Mouse (Mus musculus) hindbrain, embryonic 16.5 days (tissue): ENCODE measurements around the gene Man2a2. TPM values are rescaled to one million over a fixed set of nuclear protein-coding genes. Genes with fewer than 3 reads are reported as not detected.

ENCODE experiments used
- ATAC-seq: fragments of 200-750 bp; cut with Nextera tagmentation; 2 replicates; pipeline ENCODE4 v1.8.0; 2017; ENCODE audit warnings: moderate TSS enrichment, moderate library complexity
- H3K27ac ChIP-seq: fragments of 300-500 bp; sonication (generic); 2 replicates; pipeline ENCODE4 v1.5.1; 2014; ENCODE audit warnings: low read depth, mild to moderate bottlenecking, control low read depth, low read length, moderate library complexity
- H3K27me3 ChIP-seq: fragments of 300-500 bp; sonication (generic); replicated peaks from 2 replicates; pipeline ENCODE4 v1.6.1; 2014; ENCODE audit warnings: low read length; ENCODE audit not compliant: control insufficient read depth, insufficient read depth
- H3K36me3 ChIP-seq: fragments of 300-500 bp; sonication (generic); 2 replicates; pipeline ENCODE4 v1.6.1; 2014; ENCODE audit warnings: mild to moderate bottlenecking, low read length, moderate library complexity, mixed read lengths; ENCODE audit not compliant: control insufficient read depth, insufficient read depth
- H3K4me1 ChIP-seq: fragments of 300-500 bp; sonication (generic); 2 replicates; pipeline ENCODE4 v1.6.1; 2014; ENCODE audit warnings: low read depth, low read length; ENCODE audit not compliant: control insufficient read depth, insufficient read depth
- H3K4me2 ChIP-seq: fragments of 300-500 bp; sonication (generic); 2 replicates; pipeline ENCODE4 v1.6.1; 2014; ENCODE audit warnings: mild to moderate bottlenecking, low read length, control low read depth, moderate library complexity
- H3K4me3 ChIP-seq: fragments of 300-500 bp; sonication (generic); 2 replicates; pipeline ENCODE4 v1.5.1; 2014; ENCODE audit warnings: mild to moderate bottlenecking, low read length, control low read depth, moderate library complexity
- H3K9ac ChIP-seq: fragments of 300-500 bp; sonication (generic); 2 replicates; pipeline ENCODE4 v1.6.1; 2014; ENCODE audit warnings: low read depth, mild to moderate bottlenecking, control low read depth, low read length, moderate library complexity
- H3K9me3 ChIP-seq: fragments of 300-500 bp; sonication (generic); 2 replicates; pipeline ENCODE4 v1.6.1; 2014; ENCODE audit warnings: mild to moderate bottlenecking, low read length, moderate library complexity; ENCODE audit not compliant: control insufficient read depth
- WGBS: fragments of 180-500 bp; shearing (Covaris S2); extraction: QIAGEN DNeasy Blood & Tissue Kit; methylation state at CpG from one replicate; pipeline ENCODE4 v1.1.7; 2014; 5-methylcytosine and 5-hydroxymethylcytosine counted together
- polyA plus RNA-seq: library from polyadenylated mRNA; unstranded; fragments of >200 nt; fragmentation: Nextera tagmentation; extraction: Ambion mirVana; gene quantifications from 2 replicates; pipeline ENCODE4 v1.2.1, GENCODE M21; 2015

Gene Man2a2
- polyA plus RNA-seq, 1 experiment from 2014 or later: 20.7 TPM

DNA sequence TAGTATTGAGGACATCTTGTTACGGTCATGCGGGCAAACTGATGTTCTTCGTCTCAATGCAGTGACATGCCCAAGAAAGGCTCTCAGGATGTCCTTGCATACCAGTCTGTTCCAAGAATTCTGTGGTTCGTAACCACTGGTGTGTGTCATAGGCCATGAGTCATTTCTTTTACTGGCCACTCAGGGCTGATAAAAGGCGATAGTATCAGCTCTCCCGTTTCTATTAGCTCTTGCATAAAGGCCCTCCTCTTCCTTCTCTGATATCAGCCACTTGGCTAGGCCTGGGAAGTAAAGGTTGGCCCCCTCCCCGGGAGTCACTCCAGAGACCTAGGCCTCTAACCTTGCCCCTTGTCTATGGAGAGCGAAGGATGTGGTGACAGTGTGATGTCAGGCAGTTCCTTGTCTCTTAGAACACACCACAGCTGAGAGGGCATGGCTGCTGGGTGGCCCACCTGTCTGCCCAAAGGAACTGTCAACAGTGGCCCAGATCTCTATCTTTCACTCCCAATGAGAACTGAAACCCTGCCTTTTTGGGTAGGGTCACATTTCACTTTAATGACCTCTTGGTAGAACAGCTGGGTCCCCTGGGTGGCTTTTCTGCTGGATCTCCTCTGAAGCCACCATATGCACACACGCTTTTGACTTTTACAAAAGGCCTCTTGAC is 4.3 kb upstream of the Man2a2 start:
- no peak for ATAC-seq
- Histone ChIP-seq H3K4me1 (peaks cover 2% of the 10 kb centered on the region; the same call in 1 of the 2 replicates), H3K9me3 (no peaks in the 10 kb centered on the region), H3K27me3 (no peaks in the 10 kb centered on the region), H3K4me2 (no peak overlapping the region), H3K27ac (no peak overlapping the region), H3K4me3 (no peak overlapping the region), H3K9ac (no peak overlapping the region), H3K36me3 (no peaks in the 10 kb centered on the region)
- 85% methylated on average over 9 of the region's 9 CpGs for WGBS

- H3K27me3 ChIP-seq: no peaks in the 10 kb centered on the region
- H3K27ac ChIP-seq: no peak overlapping the region
- H3K36me3 ChIP-seq: no peaks in the 10 kb centered on the region
- H3K9me3 ChIP-seq: no peaks in the 10 kb centered on the region
- no peak overlapping the region for H3K9ac ChIP-seq
- peaks cover 7% of the 10 kb centered on the region for H3K4me1 ChIP-seq
- ATAC-seq: no peak
- H3K4me2 ChIP-seq: no peak overlapping the region
- 86% methylated on average over 3 of the region's 3 CpGs for WGBS
- no peak overlapping the region for H3K4me3 ChIP-seq
These were observed 3.6 kb upstream of the Man2a2 start for GRCm38 (mm10) chr7:80374733-80375132.

DNA sequence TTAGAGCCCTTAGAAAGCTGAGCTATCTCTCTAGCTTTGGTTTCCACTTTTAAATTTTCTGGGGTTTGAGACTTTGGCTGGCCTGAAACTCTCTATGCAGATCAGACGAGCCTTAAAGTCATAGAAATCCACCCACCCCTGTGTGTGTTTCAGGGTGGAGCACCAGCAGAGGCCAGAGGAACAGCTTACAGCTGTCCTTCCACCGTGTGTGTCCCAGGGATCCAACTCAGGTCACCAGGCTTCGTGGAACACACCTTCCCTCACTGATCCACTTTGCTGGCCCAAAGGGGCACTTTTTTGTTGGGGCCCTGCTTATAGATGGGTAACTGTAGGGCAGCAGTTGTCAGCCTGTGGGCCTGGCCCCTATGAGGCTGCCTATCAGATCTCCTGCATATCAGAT is 3.1 kb upstream of the Man2a2 start:
- Histone ChIP-seq H3K4me2 (no peak overlapping the region), H3K4me3 (no peak overlapping the region), H3K36me3 (no peaks in the 10 kb centered on the region), H3K4me1 (peaks cover 12% of the 10 kb centered on the region), H3K9ac (no peak overlapping the region), H3K9me3 (no peaks in the 10 kb centered on the region), H3K27ac (no peak overlapping the region), H3K27me3 (no peaks in the 10 kb centered on the region)
- 63% methylated on average over 3 of the region's 3 CpGs for WGBS
- ATAC-seq: no peak

GRCm38 (mm10) chr7:80373850-80374249 is 2.7 kb upstream of the Man2a2 start:
- H3K4me2 ChIP-seq: no peak overlapping the region
- H3K27me3 ChIP-seq: no peaks in the 10 kb centered on the region
- WGBS: 72% methylated on average over 12 of the region's 12 CpGs
- no peak overlapping the region for H3K27ac ChIP-seq
- ATAC-seq: no peak
- no peaks in the 10 kb centered on the region for H3K9me3 ChIP-seq
- H3K36me3 ChIP-seq: no peaks in the 10 kb centered on the region
- H3K4me3 ChIP-seq: no peak overlapping the region
- no peak overlapping the region for H3K9ac ChIP-seq
- H3K4me1 ChIP-seq: peaks cover 16% of the 10 kb centered on the region

- Histone ChIP-seq H3K27me3 (no peaks in the 10 kb centered on the region), H3K36me3 (peaks cover 3% of the 10 kb centered on the region; the same call in 1 of the 2 replicates), H3K9ac (no peak overlapping the region), H3K4me1 (peaks cover 16% of the 10 kb centered on the region), H3K9me3 (no peaks in the 10 kb centered on the region), H3K4me2 (no peak overlapping the region), H3K27ac (no peak overlapping the region), H3K4me3 (no peak overlapping the region)
- no peak for ATAC-seq
- WGBS: 86% methylated on average over 4 of the region's 4 CpGs
These were observed 2.2 kb upstream of the Man2a2 start for GRCm38 (mm10) chr7:80373352-80373751.

DNA sequence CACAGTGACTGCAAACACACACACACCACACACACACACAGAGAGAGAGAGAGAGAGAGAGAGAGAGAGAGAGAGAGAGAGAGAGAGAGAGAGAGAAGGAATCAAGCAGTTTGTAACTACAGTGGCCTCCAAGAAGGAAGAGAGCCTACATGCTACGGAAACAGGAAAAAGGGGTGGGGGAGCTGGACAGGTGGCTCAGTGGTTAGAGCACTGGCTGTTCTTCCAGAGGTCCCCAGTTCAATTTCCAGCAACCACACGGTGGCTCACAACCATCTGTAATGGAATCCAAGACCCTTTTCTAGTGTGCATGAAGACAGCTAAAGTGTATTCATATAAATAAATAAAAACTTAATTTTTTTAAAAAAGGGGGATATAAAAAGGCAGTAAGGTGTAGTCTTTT is 1.5 kb upstream of the Man2a2 start:
- no peak overlapping the region for H3K27ac ChIP-seq
- no peak overlapping the region for H3K4me3 ChIP-seq
- ATAC-seq: no peak
- peaks cover 16% of the 10 kb centered on the region for H3K4me1 ChIP-seq
- H3K27me3 ChIP-seq: no peaks in the 10 kb centered on the region
- H3K9me3 ChIP-seq: no peaks in the 10 kb centered on the region
- H3K9ac ChIP-seq: no peak overlapping the region
- peaks cover 9% of the 10 kb centered on the region for H3K36me3 ChIP-seq
- H3K4me2 ChIP-seq: no peak overlapping the region
- 63% methylated on average over 2 of the region's 2 CpGs for WGBS

DNA sequence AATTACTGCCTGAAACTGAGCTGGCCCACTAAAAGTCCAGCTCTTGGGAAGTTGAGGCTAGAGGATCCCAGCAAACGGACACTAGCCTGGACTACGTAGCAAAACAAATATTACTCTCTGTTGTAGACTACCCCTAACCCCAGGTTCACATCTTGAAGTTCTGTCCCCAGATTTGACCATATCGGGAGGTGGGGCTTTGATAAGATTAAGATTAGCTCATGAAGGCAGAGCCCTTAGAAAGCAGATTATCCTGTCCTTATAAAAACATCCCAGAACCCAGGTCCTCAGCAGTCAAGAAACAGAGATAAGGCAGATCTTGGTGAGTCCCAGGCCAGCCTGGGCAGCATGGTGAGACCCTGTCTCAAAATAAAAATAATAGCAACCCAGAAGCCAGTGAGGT is 991 bp upstream of the Man2a2 start:
- H3K4me3 ChIP-seq: no peak overlapping the region
- no peaks in the 10 kb centered on the region for H3K9me3 ChIP-seq
- H3K9ac ChIP-seq: no peak overlapping the region
- 87% methylated on average over 3 of the region's 3 CpGs for WGBS
- H3K27me3 ChIP-seq: no peaks in the 10 kb centered on the region
- peaks cover 16% of the 10 kb centered on the region for H3K4me1 ChIP-seq
- H3K4me2 ChIP-seq: no peak overlapping the region
- peaks cover 14% of the 10 kb centered on the region for H3K36me3 ChIP-seq
- ATAC-seq: no peak
- no peak overlapping the region for H3K27ac ChIP-seq

DNA sequence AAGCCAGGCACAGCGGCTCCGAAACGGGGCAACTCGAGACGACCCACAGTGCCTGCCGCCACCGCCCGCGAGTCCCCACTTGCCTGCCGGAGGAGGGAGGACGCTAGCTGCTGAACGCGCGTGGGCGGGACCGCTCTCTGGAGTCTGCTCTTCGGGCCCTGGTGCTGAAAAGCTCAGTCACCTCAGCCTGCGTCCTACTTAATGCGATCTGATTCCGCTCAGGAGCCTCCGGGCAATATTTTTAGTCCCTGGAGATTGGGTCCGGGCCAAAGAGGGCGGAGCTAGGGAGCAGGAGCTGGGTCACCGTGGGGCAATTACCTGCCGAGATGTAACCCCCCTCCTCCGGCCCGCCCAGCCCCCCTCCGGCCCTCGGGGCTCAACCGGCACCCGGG is 530 bp downstream of the Man2a2 start:
- Histone ChIP-seq H3K4me3 (peak overlapping the region; percentile 89), H3K9me3 (no peaks in the 10 kb centered on the region), H3K4me1 (peaks cover 14% of the 10 kb centered on the region), H3K27ac (peak overlapping the region; percentile 89), H3K9ac (peak overlapping the region; percentile 97), H3K27me3 (no peaks in the 10 kb centered on the region), H3K4me2 (peak overlapping the region; percentile 80), H3K36me3 (peaks cover 30% of the 10 kb centered on the region)
- ATAC-seq: peak; percentile 62
- whole genome bisulfite sequencing: 0% methylated on average over 26 of the region's 31 CpGs

DNA sequence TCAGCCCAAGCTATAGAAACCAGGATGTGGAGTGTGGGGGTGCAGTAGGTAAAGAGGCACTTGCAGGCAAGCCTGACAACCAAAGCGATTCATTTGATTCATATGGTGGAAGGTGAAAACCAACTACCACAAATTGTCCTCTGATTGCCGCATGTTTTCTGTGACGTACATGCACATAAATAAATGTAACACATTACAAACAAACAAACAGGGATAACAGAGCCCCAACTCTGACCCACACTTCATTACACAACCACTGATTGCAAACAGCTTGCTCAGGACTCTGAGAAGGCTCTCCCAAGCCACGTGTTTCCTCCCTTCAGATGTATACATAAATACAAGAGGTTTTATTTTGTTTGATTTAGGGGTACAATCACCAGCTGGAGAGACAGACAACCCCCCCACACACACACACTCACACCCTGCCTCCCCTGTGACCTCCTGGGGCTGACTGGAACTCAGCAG is 1.2 kb downstream of the Man2a2 start:
- peaks cover 14% of the 10 kb centered on the region for H3K4me1 ChIP-seq
- H3K27me3 ChIP-seq: no peaks in the 10 kb centered on the region
- H3K9ac ChIP-seq: peak overlapping the region; percentile 97
- ATAC-seq: no peak
- 46% methylated on average over 4 of the region's 4 CpGs for WGBS
- H3K9me3 ChIP-seq: no peaks in the 10 kb centered on the region
- peak overlapping the region; percentile 89 for H3K27ac ChIP-seq
- peak overlapping the region; percentile 80 for H3K4me2 ChIP-seq
- peak overlapping the region; percentile 89 for H3K4me3 ChIP-seq
- peaks cover 30% of the 10 kb centered on the region for H3K36me3 ChIP-seq
